Mouse (Mus musculus) frontal cortex, postnatal 36 days (tissue): ENCODE data around the gene Zdhhc9.
"Not testable (repeated sequence)": the region's sequence is repeated elsewhere in the genome, so short reads cannot be mapped to it uniquely, and the experiment has no call there.

ENCODE experiments used
- DNase-seq, 2 experiments: peaks; one replicate each; pipeline ENCODE4 v3.0.0; 2022; ENCODE audit warnings: low spot score in 2 of 2

Gene Zdhhc9

DNA sequence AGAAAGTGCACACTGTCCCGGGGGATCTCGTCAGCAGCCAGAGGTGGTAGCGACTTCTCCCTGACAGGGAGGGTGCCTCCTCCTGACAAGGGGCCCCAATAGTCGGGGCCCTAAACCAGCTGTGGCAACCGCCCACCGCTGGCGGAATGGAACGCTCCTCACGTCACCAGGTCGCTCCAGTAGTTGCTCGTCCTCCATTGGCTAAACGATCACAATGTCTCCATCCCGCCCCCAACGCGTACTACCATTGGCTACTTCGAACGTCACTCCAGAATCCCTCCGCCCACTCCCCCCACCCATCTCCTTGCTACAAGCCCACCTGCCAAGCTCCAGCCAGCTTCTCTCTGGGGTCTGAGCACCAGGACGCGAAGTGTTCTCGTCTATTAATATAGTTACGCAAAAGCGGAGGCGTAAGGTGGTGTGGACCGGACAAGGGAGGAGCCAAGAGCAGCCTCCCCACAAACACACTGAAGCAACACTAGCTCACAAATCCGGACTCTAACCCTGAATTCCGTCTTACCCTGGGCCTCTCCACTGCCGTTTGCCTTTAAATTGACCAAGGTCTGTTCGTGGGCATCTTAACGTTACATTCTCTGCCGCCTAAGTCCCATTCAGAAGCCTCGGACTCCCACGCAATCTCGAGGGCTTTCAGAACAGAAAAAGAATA lies at the start of gene Zdhhc9:
Zdhhc9 (minus strand) TSS at position 360 of the 667 bp plus-strand sequence.
- peak; percentile 88 to 89 for DNase-seq

DNA sequence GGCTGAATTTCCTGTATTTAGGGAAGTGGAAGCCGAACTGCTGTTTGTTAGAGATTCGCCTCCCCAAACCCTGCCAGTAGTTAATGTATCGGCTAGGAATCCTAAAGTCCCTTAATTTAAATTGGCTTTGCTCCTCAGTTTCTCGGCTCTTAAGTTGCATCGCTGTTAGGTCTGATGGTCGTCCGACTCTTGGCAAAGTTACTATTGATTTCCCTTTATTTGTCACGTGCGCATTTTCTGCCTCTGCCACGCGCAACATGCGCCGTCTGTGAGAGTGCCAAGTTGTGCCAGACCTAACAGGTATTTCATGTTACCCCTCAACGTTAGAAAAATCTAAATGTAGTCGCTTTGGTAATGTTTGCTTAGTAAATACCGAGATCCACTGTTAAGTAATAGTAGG lies 48.3 kb upstream of the Zdhhc9 start:
- DNase-seq, result no peak

GRCm38 (mm10) chrX:48256468-48257007 lies 47.9 kb upstream of the Zdhhc9 start, which contains the start of gene Utp14a:
TSS of gene Utp14a (plus strand) at chrX:48256862.
- peak; percentile 95 to 96 for DNase-seq

DNA sequence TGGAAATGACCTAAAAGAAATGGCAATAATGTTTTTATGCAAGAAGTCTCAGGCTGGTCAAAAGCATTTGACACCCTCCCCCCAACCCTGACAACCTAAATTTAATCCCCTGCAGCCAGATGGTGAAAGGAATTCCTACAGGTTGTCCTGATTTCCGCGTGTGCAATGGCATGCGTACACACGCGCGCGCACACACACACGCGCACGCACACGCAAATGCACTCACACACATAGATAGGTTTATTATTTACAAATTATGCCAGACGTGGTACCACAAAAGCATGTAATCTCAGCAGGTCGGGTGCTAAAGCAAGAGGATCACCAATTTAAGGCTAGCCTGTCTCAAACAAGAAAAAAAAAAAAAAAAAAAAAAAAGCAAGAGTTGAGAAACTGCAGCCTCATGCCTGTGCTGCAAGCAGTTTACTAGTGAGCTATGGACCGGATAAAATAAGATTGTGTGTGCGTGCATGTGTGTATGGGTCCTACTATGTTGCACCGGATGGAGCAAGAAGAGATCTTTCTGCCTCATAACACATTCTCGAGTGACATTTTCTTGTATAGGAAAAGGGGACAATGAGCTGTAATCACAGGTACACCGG lies 47.3 kb upstream of the Zdhhc9 start:
- peak; percentile 4 to 6 for DNase-seq

DNA sequence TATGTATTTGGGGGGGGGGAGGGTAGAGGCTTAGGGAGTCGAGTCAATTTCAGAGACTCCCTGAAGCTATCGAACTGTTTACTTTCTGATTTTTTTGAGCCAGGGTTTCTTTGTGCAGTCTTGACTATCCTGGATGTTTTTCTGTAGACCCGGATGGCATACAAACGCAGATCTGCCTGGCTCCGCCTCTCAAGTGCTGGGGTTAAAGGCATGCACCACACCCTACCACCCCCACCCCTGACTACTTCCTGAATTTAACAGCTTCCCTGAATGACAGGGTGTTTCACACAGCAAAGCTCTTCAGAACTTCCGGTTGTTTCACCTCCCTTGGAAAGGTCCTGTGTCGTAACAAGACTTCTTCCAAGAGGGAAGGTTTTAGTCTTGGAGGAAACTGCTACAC lies 25.7 kb upstream of the Zdhhc9 start:
- no peak for DNase-seq

GRCm38 (mm10) chrX:48226225-48226624 lies 17.5 kb upstream of the Zdhhc9 start:
- no peak for DNase-seq

DNA sequence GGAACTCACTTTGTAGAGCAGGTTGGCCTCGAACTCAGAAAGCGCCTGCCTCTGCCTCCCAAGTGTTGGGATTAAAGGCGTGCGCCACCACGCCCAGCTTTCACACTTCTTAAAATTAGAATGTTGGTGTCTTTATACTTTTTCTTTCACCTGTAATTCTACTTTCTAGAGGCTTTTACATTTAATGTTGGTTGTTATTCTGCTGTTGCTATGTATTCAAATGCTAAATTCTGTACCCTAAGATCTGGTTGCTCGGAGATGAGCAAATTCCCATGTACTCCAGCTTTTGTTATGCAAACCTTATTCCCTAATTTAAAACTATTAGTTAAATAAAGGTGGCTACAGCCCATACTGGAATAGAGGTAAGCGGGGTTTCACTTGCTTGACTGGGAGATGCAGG lies 14.0 kb upstream of the Zdhhc9 start:
- no peak for DNase-seq

- no peak for DNase-seq
These were observed 10.8 kb upstream of the Zdhhc9 start for GRCm38 (mm10) chrX:48219468-48219867.

DNA sequence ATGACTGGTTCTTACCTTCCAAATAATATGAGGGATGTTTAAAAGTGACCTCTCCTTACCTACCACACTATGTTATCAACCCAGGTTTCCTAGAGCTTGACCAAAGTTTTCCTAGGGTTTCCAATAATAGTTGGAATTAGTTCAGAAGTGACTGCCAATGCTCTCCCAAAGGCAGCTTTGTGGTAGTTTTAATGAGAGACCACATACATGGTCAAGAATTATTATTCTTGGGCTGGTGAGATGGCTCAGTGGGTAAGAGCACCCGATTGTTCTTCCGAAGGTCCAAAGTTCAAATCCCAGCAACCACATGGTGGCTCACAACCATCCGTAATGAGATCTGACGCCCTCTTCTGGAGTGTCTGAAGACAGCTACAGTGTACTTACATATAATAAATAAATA lies 1.1 kb upstream of the Zdhhc9 start:
- not testable (repeated sequence) for DNase-seq

GRCm38 (mm10) chrX:48207761-48208487 lies 754 bp downstream of the Zdhhc9 start:
- DNase-seq, result peak in 1 of 2 experiments; percentile 17

- DNase-seq, result no peak
These were observed 4.2 kb downstream of the Zdhhc9 start for GRCm38 (mm10) chrX:48204469-48204868.

GRCm38 (mm10) chrX:48203763-48204162 lies 4.9 kb downstream of the Zdhhc9 start:
- no peak for DNase-seq

DNA sequence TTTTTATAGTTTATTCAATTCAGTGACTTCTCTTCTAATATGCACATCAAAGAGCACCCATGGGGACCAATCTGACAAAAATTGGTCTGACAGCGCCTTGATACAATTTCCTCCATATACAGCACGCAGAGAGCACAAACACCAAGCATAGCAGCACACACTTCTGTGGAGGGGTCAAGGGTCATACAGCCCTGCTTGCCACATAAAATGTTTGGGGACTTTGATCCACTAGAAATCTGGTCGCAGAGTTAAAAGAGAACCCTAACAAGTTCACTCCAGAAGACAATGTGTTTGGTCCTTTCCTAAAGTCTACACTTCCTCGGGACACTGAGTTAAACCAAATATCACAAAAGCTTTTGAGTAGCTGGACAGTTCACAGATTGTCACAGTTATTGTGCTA lies 5.7 kb downstream of the Zdhhc9 start:
- no peak for DNase-seq

- no peak for DNase-seq
These were observed 6.2 kb downstream of the Zdhhc9 start for GRCm38 (mm10) chrX:48202436-48202835.

- no peak for DNase-seq
These were observed 6.7 kb downstream of the Zdhhc9 start for GRCm38 (mm10) chrX:48201973-48202372.

DNA sequence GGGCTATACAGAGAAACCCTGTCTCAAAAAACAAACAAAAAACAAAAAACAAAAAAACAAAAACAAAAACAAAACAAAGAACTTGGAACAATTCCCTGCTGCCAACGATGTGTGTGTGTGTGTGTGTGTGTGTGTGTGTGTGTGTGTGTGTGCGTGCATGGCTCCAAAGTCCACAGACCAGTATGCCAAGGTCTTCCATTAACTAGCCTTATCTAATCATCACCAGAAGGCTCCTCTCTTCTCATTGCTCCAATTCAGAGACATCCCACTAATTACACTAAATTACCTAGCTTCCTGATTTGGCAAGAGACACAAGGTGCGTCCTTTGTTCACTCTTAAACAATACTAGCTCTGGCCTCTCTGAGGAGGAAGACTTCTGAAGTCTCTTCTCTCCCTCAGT lies 8.0 kb downstream of the Zdhhc9 start:
- no peak for DNase-seq

GRCm38 (mm10) chrX:48199026-48199425 lies 9.7 kb downstream of the Zdhhc9 start:
- DNase-seq, result no peak

- no peak for DNase-seq
These were observed 10.8 kb downstream of the Zdhhc9 start for GRCm38 (mm10) chrX:48197856-48198255.

GRCm38 (mm10) chrX:48193235-48194152 lies 15.2 kb downstream of the Zdhhc9 start:
- no peak for DNase-seq

GRCm38 (mm10) chrX:48191261-48191660 lies 17.4 kb downstream of the Zdhhc9 start:
- DNase-seq, result no peak

GRCm38 (mm10) chrX:48184703-48185102 lies 24.0 kb downstream of the Zdhhc9 start:
- DNase-seq, result no peak
